Mouse (Mus musculus): ENCODE measurements at regions not wholly inside any gene's neighbourhood (a gene's known extent, or its start where the extent isn't known, plus 50 kb on each side); places are given as distances from the start of the nearest gene placed in this dataset.

- ATAC-seq (ENCODE audit: low FRiP score): no peak
These were observed 54.4 kb upstream of the Ly86 start for GRCm38 (mm10) chr13:37290636-37291035.

GRCm38 (mm10) chr13:37288993-37289392 is 56.0 kb upstream of the Ly86 start:
- Histone ChIP-seq H3K27me3 (replicated peaks) (no peaks in the 10 kb centered on the region), H3K4me1 (peaks cover 3% of the 10 kb centered on the region; the same call in 1 of the 2 replicates), H3K9me3 (replicated peaks) (no peaks in the 10 kb centered on the region), H3K4me3 (replicated peaks) (no peak overlapping the region), H3K27ac (replicated peaks) (no peak overlapping the region), H3K36me3 (no peaks in the 10 kb centered on the region), H3K4me2 (no peak overlapping the region), H3K9ac (replicated peaks) (no peak overlapping the region)
- WGBS: 74% methylated on average over 1 of the region's 1 CpGs
- ATAC-seq (ENCODE audit: low FRiP score): no peak

More at GRCm38 (mm10) chr13:37290636-37291035, 54.4 kb upstream of the Ly86 start:
- 33% methylated on average over 2 of the region's 2 CpGs for WGBS
- H3K4me1 ChIP-seq: peaks cover 3% of the 10 kb centered on the region; the same call in 1 of the 2 replicates
- H3K36me3 ChIP-seq: no peaks in the 10 kb centered on the region
- H3K4me3 ChIP-seq (replicated peaks): no peak overlapping the region
- H3K27ac ChIP-seq (replicated peaks): no peak overlapping the region
- no peak overlapping the region for H3K4me2 ChIP-seq
- H3K9me3 ChIP-seq (replicated peaks): no peaks in the 10 kb centered on the region
- H3K9ac ChIP-seq (replicated peaks): no peak overlapping the region
- H3K27me3 ChIP-seq (replicated peaks): no peaks in the 10 kb centered on the region

- no peaks in the 10 kb centered on the region for H3K27me3 ChIP-seq (replicated peaks)
- ATAC-seq (ENCODE audit: low FRiP score): no peak
- H3K4me3 ChIP-seq (replicated peaks): no peak overlapping the region
- H3K4me2 ChIP-seq: no peak overlapping the region
- no peaks in the 10 kb centered on the region for H3K9me3 ChIP-seq (replicated peaks)
- H3K36me3 ChIP-seq: no peaks in the 10 kb centered on the region
- H3K27ac ChIP-seq (replicated peaks): no peak overlapping the region
- H3K4me1 ChIP-seq: no peaks in the 10 kb centered on the region
- WGBS: 91% methylated on average over 5 of the region's 5 CpGs
- no peak overlapping the region for H3K9ac ChIP-seq (replicated peaks)
These were observed 62.5 kb upstream of the Ly86 start for GRCm38 (mm10) chr13:37282515-37282914.

GRCm38 (mm10) chr13:37279078-37279789 is 65.8 kb upstream of the Ly86 start:
- no peak for ATAC-seq (ENCODE audit: low FRiP score)
- Histone ChIP-seq H3K4me3 (replicated peaks) (no peak overlapping the region), H3K27ac (replicated peaks) (no peak overlapping the region), H3K9me3 (replicated peaks) (no peaks in the 10 kb centered on the region), H3K27me3 (replicated peaks) (no peaks in the 10 kb centered on the region), H3K36me3 (no peaks in the 10 kb centered on the region), H3K4me1 (no peaks in the 10 kb centered on the region), H3K9ac (replicated peaks) (no peak overlapping the region), H3K4me2 (no peak overlapping the region)
- 89% methylated on average over 8 of the region's 8 CpGs for WGBS

GRCm38 (mm10) chr13:37249581-37250461 is 95.2 kb upstream of the Ly86 start:
- H3K27ac ChIP-seq (replicated peaks): no peak overlapping the region
- H3K4me2 ChIP-seq: no peak overlapping the region
- H3K9ac ChIP-seq (replicated peaks): no peak overlapping the region
- ATAC-seq (ENCODE audit: low FRiP score): no peak
- 69% methylated on average over 14 of the region's 14 CpGs for WGBS
- no peaks in the 10 kb centered on the region for H3K9me3 ChIP-seq (replicated peaks)
- no peak overlapping the region for H3K4me3 ChIP-seq (replicated peaks)
- H3K36me3 ChIP-seq: no peaks in the 10 kb centered on the region
- H3K4me1 ChIP-seq: no peaks in the 10 kb centered on the region
- H3K27me3 ChIP-seq (replicated peaks): no peaks in the 10 kb centered on the region

GRCm38 (mm10) chr13:37248741-37249140 is 96.3 kb upstream of the Ly86 start:
- WGBS: 78% methylated on average over 1 of the region's 1 CpGs

GRCm38 (mm10) chr13:37240048-37240447 is 105.0 kb upstream of the Ly86 start:
- no peaks in the 10 kb centered on the region for H3K9me3 ChIP-seq (replicated peaks)
- no peaks in the 10 kb centered on the region for H3K36me3 ChIP-seq
- H3K9ac ChIP-seq (replicated peaks): no peak overlapping the region
- WGBS: 83% methylated on average over 5 of the region's 5 CpGs
- H3K27me3 ChIP-seq (replicated peaks): no peaks in the 10 kb centered on the region
- no peak overlapping the region for H3K27ac ChIP-seq (replicated peaks)
- H3K4me1 ChIP-seq: no peaks in the 10 kb centered on the region
- H3K4me2 ChIP-seq: no peak overlapping the region
- no peak for ATAC-seq (ENCODE audit: low FRiP score)
- no peak overlapping the region for H3K4me3 ChIP-seq (replicated peaks)

More at GRCm38 (mm10) chr13:37248741-37249140, 96.3 kb upstream of the Ly86 start:
- no peak overlapping the region for H3K4me3 ChIP-seq (replicated peaks)
- no peak overlapping the region for H3K4me2 ChIP-seq
- no peak overlapping the region for H3K27ac ChIP-seq (replicated peaks)
- H3K36me3 ChIP-seq: no peaks in the 10 kb centered on the region
- ATAC-seq (ENCODE audit: low FRiP score): no peak
- no peak overlapping the region for H3K9ac ChIP-seq (replicated peaks)
- H3K4me1 ChIP-seq: no peaks in the 10 kb centered on the region
- H3K9me3 ChIP-seq (replicated peaks): no peaks in the 10 kb centered on the region
- no peaks in the 10 kb centered on the region for H3K27me3 ChIP-seq (replicated peaks)

- ATAC-seq (ENCODE audit: low FRiP score): no peak
- H3K27ac ChIP-seq (replicated peaks): no peak overlapping the region
- H3K4me1 ChIP-seq: no peaks in the 10 kb centered on the region
- no peaks in the 10 kb centered on the region for H3K27me3 ChIP-seq (replicated peaks)
- H3K4me2 ChIP-seq: no peak overlapping the region
- no peak overlapping the region for H3K9ac ChIP-seq (replicated peaks)
- H3K36me3 ChIP-seq: no peaks in the 10 kb centered on the region
- WGBS: 91% methylated on average over 3 of the region's 3 CpGs
- no peaks in the 10 kb centered on the region for H3K9me3 ChIP-seq (replicated peaks)
- H3K4me3 ChIP-seq (replicated peaks): no peak overlapping the region
These were observed 107.7 kb upstream of the Ly86 start for GRCm38 (mm10) chr13:37237285-37237684.

- H3K4me3 ChIP-seq (replicated peaks): no peak overlapping the region
- H3K27ac ChIP-seq (replicated peaks): no peak overlapping the region
- H3K4me2 ChIP-seq: no peak overlapping the region
- no peaks in the 10 kb centered on the region for H3K4me1 ChIP-seq
- no peak for ATAC-seq (ENCODE audit: low FRiP score)
- no peaks in the 10 kb centered on the region for H3K9me3 ChIP-seq (replicated peaks)
- no peaks in the 10 kb centered on the region for H3K36me3 ChIP-seq
- WGBS: 71% methylated on average over 1 of the region's 1 CpGs
- no peaks in the 10 kb centered on the region for H3K27me3 ChIP-seq (replicated peaks)
- no peak overlapping the region for H3K9ac ChIP-seq (replicated peaks)
These were observed 119.2 kb upstream of the Ly86 start for GRCm38 (mm10) chr13:37225834-37226233.

GRCm38 (mm10) chr13:37220436-37220835 is 124.6 kb upstream of the Ly86 start:
- no peak overlapping the region for H3K4me2 ChIP-seq
- H3K9ac ChIP-seq (replicated peaks): no peak overlapping the region
- WGBS: 85% methylated on average over 3 of the region's 3 CpGs
- H3K27ac ChIP-seq (replicated peaks): no peak overlapping the region
- ATAC-seq (ENCODE audit: low FRiP score): no peak
- H3K9me3 ChIP-seq (replicated peaks): no peaks in the 10 kb centered on the region
- no peaks in the 10 kb centered on the region for H3K27me3 ChIP-seq (replicated peaks)
- H3K4me1 ChIP-seq: no peaks in the 10 kb centered on the region
- no peaks in the 10 kb centered on the region for H3K36me3 ChIP-seq
- no peak overlapping the region for H3K4me3 ChIP-seq (replicated peaks)

GRCm38 (mm10) chr13:37218596-37218995 is 126.4 kb upstream of the Ly86 start:
- no peaks in the 10 kb centered on the region for H3K4me1 ChIP-seq
- H3K4me3 ChIP-seq (replicated peaks): no peak overlapping the region
- H3K27ac ChIP-seq (replicated peaks): no peak overlapping the region
- H3K9ac ChIP-seq (replicated peaks): no peak overlapping the region
- no peaks in the 10 kb centered on the region for H3K36me3 ChIP-seq
- H3K9me3 ChIP-seq (replicated peaks): no peaks in the 10 kb centered on the region
- no peak overlapping the region for H3K4me2 ChIP-seq
- no peak for ATAC-seq (ENCODE audit: low FRiP score)
- H3K27me3 ChIP-seq (replicated peaks): no peaks in the 10 kb centered on the region
- WGBS: 88% methylated on average over 4 of the region's 4 CpGs
